Mouse (Mus musculus): Measurements from ENCODE around the gene Irf2. TPM values are rescaled to one million over a fixed set of nuclear protein-coding genes. Genes with fewer than 3 reads are reported as not detected.

The Irf2 gene
- polyA plus RNA-seq, 1 experiment from 2014 or later: 10.2 TPM

DNA sequence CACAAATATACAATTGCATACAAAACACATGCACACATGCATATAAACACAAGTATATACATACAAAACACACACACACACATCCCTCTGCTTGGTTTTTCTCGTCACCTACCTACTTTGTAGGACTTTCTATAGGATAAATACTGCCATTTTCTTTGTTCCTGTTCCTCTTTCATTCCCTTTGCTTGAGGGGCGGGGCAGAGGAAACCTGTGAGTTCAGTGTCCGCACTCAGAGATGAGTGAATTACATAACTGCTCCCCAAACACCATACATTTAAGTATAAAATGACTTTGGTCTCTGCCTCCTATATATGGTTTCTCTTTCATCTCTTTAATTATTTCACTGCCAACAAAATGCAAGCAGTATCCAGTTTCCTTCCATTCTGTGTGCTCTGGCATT lies 94.9 kb downstream of the Irf2 start:
- no peaks in the 10 kb centered on the region for H3K4me1 ChIP-seq
- 88% methylated on average over 3 of the region's 3 CpGs for WGBS
- H3K4me3 ChIP-seq (replicated peaks): no peak overlapping the region
- H3K27me3 ChIP-seq (replicated peaks): no peaks in the 10 kb centered on the region
- H3K9ac ChIP-seq (replicated peaks): no peak overlapping the region
- no peaks in the 10 kb centered on the region for H3K9me3 ChIP-seq (replicated peaks)
- no peak for ATAC-seq (ENCODE audit: low FRiP score)
- no peak overlapping the region for H3K27ac ChIP-seq (replicated peaks)
- H3K4me2 ChIP-seq: no peak overlapping the region
- H3K36me3 ChIP-seq: peaks cover 3% of the 10 kb centered on the region; the same call in 1 of the 2 replicates

DNA sequence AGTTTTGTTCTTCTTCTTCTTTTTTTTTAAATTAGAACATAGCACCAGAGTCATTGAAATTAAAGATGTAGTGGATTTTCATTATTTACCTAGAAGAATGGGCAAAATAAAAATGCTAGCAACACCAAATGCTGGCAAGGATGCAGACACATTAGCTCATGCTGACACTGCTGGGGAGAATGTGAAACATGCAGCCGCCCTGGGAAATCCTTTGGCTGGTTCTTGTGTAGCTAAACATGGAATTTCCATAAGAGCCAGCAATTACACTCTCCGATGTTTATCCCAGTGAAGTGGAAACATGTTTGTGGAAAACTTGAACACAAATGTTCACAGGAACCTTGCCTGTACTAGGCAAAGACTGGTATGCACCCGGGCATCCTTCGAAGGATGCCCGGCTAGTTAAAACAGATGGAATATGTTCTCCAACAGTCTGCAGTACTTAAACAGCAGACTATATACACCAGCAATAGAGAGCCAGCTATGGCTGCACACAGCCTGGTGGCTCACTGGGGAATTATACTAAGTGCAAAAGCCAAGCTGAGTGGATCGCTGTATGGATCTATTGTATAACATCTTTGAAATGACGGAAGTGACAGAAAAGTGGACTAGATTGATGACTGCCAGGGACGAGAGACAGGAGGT lies 96.6 kb downstream of the Irf2 start:
- no peak overlapping the region for H3K9ac ChIP-seq (replicated peaks)
- no peaks in the 10 kb centered on the region for H3K27me3 ChIP-seq (replicated peaks)
- no peak overlapping the region; the same call in 1 of the 2 replicates for H3K27ac ChIP-seq (replicated peaks)
- no peak for ATAC-seq (ENCODE audit: low FRiP score)
- H3K9me3 ChIP-seq (replicated peaks): no peaks in the 10 kb centered on the region
- WGBS: 73% methylated on average over 8 of the region's 8 CpGs
- no peak overlapping the region for H3K4me2 ChIP-seq
- H3K36me3 ChIP-seq: peaks cover 3% of the 10 kb centered on the region; the same call in 1 of the 2 replicates
- H3K4me1 ChIP-seq: no peaks in the 10 kb centered on the region
- no peak overlapping the region for H3K4me3 ChIP-seq (replicated peaks)

DNA sequence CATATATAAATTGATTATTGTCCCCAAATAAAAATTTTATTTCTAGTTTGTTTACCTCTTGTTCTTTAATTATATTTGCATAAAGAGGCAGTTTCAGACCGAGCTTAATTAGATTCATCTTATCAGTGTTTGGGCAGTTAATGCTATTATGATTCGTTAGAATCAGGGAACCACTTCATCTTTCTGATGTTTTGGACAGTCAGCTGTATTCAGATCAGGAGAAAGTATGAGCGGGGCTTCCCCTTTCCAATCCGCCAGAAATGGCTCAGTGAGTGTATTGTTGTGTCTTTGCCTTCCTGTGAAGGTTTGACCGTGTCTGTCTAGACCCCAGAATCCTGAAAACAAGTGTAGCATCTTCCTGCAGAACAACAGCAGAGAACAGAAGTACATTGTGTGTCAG lies 97.4 kb downstream of the Irf2 start:
- Histone ChIP-seq H3K27me3 (replicated peaks) (no peaks in the 10 kb centered on the region), H3K9ac (replicated peaks) (no peak overlapping the region), H3K9me3 (replicated peaks) (no peaks in the 10 kb centered on the region), H3K4me2 (no peak overlapping the region), H3K27ac (replicated peaks) (no peak overlapping the region), H3K4me3 (replicated peaks) (no peak overlapping the region), H3K36me3 (peaks cover 3% of the 10 kb centered on the region; the same call in 1 of the 2 replicates), H3K4me1 (no peaks in the 10 kb centered on the region)
- 85% methylated on average over 5 of the region's 5 CpGs for WGBS
- ATAC-seq (ENCODE audit: low FRiP score): no peak

DNA sequence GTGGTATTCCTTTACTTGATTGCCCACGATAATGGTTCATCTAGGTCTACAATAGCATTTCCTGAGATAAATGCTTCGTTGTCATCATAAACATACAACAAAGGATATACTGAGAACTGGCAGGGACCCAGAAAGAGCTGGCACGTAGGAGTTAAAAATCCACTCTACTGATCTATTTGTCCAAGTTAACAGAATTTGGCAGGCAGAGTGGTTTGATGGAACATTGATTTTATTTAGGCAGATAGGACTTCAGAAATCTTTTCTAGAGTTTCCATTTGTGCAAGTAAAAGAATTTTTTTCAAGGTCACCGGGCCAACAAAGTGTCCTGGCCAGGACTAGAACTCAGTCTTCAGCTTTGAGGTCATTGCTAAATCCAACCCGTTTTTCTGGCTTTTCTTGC lies 98.5 kb downstream of the Irf2 start:
- H3K4me3 ChIP-seq (replicated peaks): no peak overlapping the region
- ATAC-seq (ENCODE audit: low FRiP score): no peak
- no peaks in the 10 kb centered on the region for H3K9me3 ChIP-seq (replicated peaks)
- H3K27ac ChIP-seq (replicated peaks): no peak overlapping the region
- no peaks in the 10 kb centered on the region for H3K4me1 ChIP-seq
- H3K9ac ChIP-seq (replicated peaks): no peak overlapping the region
- H3K27me3 ChIP-seq (replicated peaks): no peaks in the 10 kb centered on the region
- WGBS: 89% methylated on average over 5 of the region's 5 CpGs
- H3K36me3 ChIP-seq: peaks cover 3% of the 10 kb centered on the region; the same call in 1 of the 2 replicates
- H3K4me2 ChIP-seq: no peak overlapping the region

DNA sequence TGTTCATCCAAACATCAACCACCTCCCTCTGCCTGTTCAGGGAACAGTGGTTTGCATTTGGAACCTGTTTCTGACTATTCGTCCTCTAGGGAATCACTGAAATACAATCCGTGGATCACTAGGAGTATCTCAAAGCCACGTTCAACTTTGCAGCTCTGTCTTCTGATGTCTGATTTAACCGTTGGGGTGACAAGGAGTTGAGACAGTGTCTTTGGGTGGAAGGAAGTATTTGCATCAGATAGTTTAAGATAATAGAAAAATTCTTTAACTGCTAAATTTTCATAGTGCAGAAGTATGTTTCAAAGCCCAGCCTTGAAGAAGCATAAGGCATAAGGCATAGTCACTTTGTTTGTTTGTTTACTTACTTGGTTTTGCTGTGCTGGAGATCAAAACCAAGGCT lies 100.9 kb downstream of the Irf2 start:
- Histone ChIP-seq H3K27ac (replicated peaks) (no peak overlapping the region), H3K4me2 (no peak overlapping the region), H3K4me3 (replicated peaks) (no peak overlapping the region), H3K36me3 (no peaks in the 10 kb centered on the region), H3K27me3 (replicated peaks) (no peaks in the 10 kb centered on the region), H3K9me3 (replicated peaks) (no peaks in the 10 kb centered on the region), H3K9ac (replicated peaks) (no peak overlapping the region), H3K4me1 (no peaks in the 10 kb centered on the region)
- no peak for ATAC-seq (ENCODE audit: low FRiP score)
- WGBS: 93% methylated on average over 4 of the region's 4 CpGs

DNA sequence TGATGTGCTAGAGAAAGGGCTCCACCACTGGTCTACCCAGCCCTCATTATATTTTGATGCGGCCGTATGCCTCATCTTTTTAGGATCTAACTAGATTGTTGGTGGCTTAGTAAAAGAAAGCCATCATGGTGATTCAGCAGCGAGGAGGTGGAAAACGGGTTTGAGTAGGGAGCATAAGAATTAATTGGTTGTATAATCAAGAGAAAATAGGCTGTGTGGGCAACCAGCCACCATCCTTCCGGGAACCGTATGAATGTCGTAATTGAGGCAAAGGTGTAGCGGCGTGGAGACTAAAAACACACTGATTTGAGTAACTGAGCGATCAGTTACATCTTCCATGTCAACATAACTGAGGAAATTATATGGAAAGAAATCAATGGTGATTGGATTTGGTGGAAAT lies 101.3 kb downstream of the Irf2 start:
- no peak overlapping the region for H3K4me3 ChIP-seq (replicated peaks)
- no peak overlapping the region for H3K4me2 ChIP-seq
- 78% methylated on average over 10 of the region's 10 CpGs for WGBS
- no peak overlapping the region for H3K27ac ChIP-seq (replicated peaks)
- ATAC-seq (ENCODE audit: low FRiP score): no peak
- no peaks in the 10 kb centered on the region for H3K27me3 ChIP-seq (replicated peaks)
- H3K9ac ChIP-seq (replicated peaks): no peak overlapping the region
- H3K36me3 ChIP-seq: peaks cover 1% of the 10 kb centered on the region; the same call in 1 of the 2 replicates
- no peaks in the 10 kb centered on the region for H3K9me3 ChIP-seq (replicated peaks)
- no peaks in the 10 kb centered on the region for H3K4me1 ChIP-seq

DNA sequence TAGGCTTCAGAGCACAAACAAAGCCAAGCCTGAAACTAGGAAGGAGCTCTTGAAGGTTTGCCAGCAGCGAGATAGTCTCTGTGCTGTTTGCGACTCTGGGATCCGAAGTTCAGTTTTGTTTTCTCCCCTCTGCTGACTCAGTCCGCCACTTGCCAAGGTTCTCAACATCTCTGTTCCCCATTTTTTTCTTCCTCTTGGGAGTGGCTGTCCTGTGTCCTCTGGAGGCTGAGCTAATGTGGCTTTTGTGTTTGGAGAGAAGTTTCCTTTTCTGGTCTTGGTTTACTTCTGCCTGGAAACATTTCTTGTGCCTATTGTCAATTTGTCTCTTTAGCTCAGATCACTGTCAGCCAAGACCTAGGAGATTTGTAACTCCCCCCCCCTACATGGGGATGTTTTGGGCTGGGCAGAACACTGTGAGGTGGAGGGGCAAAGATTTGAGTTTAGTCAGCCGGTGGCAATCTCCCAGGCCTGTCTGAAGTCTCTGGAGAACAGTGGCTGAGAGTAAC lies 103.2 kb downstream of the Irf2 start:
- no peaks in the 10 kb centered on the region for H3K27me3 ChIP-seq (replicated peaks)
- no peaks in the 10 kb centered on the region for H3K9me3 ChIP-seq (replicated peaks)
- H3K4me1 ChIP-seq: no peaks in the 10 kb centered on the region
- no peak overlapping the region for H3K4me2 ChIP-seq
- H3K9ac ChIP-seq (replicated peaks): no peak overlapping the region
- no peak overlapping the region for H3K27ac ChIP-seq (replicated peaks)
- 68% methylated on average over 5 of the region's 5 CpGs for WGBS
- H3K36me3 ChIP-seq: peaks cover 8% of the 10 kb centered on the region; the same call in 1 of the 2 replicates
- no peak overlapping the region for H3K4me3 ChIP-seq (replicated peaks)
- ATAC-seq (ENCODE audit: low FRiP score): no peak

DNA sequence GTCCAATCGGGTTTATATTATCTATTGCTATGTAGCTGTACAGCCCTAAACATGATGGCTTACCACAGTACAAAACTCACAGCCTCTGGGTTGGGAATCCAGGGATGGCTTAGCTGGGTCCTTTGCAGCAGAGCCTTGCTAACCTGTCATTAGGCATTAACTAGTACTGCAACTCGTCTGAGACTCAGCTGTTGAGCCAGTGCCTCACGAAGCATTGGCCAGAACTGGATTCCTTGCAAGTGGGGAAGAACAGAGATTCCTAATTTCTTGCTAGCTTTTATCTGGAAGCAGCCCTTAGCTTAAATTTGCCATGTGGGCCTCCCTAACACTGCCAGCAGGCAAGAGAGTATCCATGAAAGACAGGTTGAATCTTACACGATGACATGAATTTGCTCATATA lies 104.3 kb downstream of the Irf2 start:
- Histone ChIP-seq H3K27ac (replicated peaks) (no peak overlapping the region), H3K4me3 (replicated peaks) (no peak overlapping the region), H3K9me3 (replicated peaks) (no peaks in the 10 kb centered on the region), H3K36me3 (peaks cover 8% of the 10 kb centered on the region; the same call in 1 of the 2 replicates), H3K4me2 (no peak overlapping the region), H3K4me1 (no peaks in the 10 kb centered on the region), H3K9ac (replicated peaks) (no peak overlapping the region), H3K27me3 (replicated peaks) (no peaks in the 10 kb centered on the region)
- WGBS: 91% methylated on average over 4 of the region's 4 CpGs
- no peak for ATAC-seq (ENCODE audit: low FRiP score)

DNA sequence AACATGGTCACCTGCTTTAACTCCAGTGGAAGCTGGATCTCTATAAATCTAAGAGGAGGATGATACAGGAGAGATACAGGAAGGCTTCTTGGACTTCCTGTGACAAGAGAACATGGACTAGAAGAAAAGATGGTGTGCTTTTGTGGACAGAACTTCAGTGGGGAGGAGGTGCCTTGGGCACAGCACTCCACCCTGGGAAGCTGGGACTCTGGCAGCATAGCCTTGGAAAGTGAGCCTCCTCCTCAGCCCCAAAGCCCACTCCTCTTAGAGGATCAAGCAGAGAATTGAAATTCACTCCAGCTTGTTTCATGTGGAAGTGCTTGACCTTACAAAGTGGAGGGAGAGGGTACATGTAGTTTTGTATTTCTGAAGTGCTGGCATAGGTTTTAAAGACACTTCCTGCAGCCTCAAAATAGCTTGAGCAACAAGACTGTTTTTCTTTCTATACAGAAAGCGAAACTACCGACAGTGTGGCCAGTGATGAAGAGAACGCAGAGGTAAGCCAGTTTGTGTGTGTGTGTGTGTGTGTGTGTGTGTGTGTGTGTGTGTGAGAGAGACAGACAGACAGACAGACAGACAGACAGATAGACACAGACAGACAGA lies 104.9 kb downstream of the Irf2 start:
- H3K27ac ChIP-seq (replicated peaks): peak overlapping the region; percentile 37; the same call in 1 of the 2 replicates

DNA sequence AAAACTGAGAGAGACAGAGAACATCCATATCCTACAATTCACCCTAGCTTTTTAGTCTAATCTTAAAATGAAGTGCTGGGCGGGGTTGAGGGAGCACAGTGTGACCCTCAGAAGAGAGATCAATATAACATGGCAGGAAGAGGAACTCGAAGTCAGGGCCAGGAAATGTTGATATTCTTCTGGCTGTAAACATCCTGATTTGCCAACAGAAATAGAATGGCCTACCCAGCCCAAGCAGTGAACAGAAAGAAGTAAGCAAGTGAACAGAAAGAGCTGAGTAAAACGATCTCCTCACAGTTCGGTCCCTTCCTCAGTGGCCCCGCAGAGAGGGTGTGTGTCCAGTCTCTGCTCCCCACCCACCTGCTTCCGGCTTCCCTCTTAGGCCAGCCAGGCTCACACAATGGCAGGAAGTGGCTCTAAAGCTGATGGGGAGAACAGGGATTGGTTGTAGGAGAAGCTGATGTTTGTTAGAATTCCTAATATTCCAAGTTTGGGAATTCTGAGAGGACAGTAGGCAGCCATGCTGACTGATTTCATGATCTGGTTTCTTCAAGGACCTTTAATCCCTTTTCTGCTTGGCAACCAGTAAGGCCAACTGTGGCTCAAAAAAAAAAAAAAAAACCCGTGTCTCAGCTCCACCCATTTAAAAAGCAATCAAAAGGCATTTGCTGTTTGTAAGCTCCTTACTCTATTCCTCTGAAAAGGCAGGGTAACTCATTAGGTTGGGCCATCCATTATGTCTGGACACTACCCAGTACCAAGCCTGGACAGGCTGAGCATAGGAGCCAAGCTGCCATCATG lies 105.6 kb downstream of the Irf2 start:
- H3K9me3 ChIP-seq (replicated peaks): no peaks in the 10 kb centered on the region
- no peak overlapping the region for H3K4me2 ChIP-seq

More for the DNA sequence above, 104.9 kb downstream of the Irf2 start:
- Histone ChIP-seq H3K9me3 (replicated peaks) (no peaks in the 10 kb centered on the region), H3K27me3 (replicated peaks) (no peaks in the 10 kb centered on the region), H3K4me1 (no peaks in the 10 kb centered on the region), H3K4me2 (no peak overlapping the region), H3K36me3 (peaks cover 8% of the 10 kb centered on the region; the same call in 1 of the 2 replicates), H3K9ac (replicated peaks) (no peak overlapping the region), H3K4me3 (replicated peaks) (no peak overlapping the region)
- no peak for ATAC-seq (ENCODE audit: low FRiP score)
- WGBS: 95% methylated on average over 3 of the region's 3 CpGs

DNA sequence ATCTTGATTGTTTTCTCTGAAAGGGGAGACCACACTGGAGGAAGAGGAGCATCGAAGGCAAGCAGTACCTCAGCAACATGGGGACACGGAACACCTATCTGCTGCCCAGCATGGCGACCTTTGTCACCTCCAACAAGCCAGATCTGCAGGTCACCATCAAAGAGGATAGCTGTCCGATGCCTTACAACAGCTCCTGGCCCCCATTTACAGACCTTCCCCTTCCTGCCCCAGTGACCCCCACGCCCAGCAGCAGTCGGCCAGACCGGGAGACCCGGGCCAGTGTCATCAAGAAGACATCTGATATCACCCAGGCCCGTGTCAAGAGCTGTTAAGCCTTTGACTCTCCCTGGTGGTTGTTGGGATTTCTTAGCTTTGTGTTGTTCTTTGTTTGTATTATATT lies 106.4 kb downstream of the Irf2 start:
- WGBS: 96% methylated on average over 9 of the region's 9 CpGs

More for the DNA sequence above, 105.6 kb downstream of the Irf2 start:
- H3K4me1 ChIP-seq: no peaks in the 10 kb centered on the region
- H3K27me3 ChIP-seq (replicated peaks): no peaks in the 10 kb centered on the region
- no peak overlapping the region for H3K9ac ChIP-seq (replicated peaks)
- H3K4me3 ChIP-seq (replicated peaks): no peak overlapping the region
- H3K27ac ChIP-seq (replicated peaks): peak overlapping the region; percentile 48; the same call in 1 of the 2 replicates
- 82% methylated on average over 7 of the region's 7 CpGs for WGBS
- no peak for ATAC-seq (ENCODE audit: low FRiP score)
- H3K36me3 ChIP-seq: peaks cover 8% of the 10 kb centered on the region; the same call in 1 of the 2 replicates

More for the DNA sequence above, 106.4 kb downstream of the Irf2 start:
- H3K36me3 ChIP-seq: peaks cover 8% of the 10 kb centered on the region; the same call in 1 of the 2 replicates
- no peaks in the 10 kb centered on the region for H3K9me3 ChIP-seq (replicated peaks)
- no peaks in the 10 kb centered on the region for H3K27me3 ChIP-seq (replicated peaks)
- no peak overlapping the region for H3K9ac ChIP-seq (replicated peaks)
- no peaks in the 10 kb centered on the region for H3K4me1 ChIP-seq
- ATAC-seq (ENCODE audit: low FRiP score): no peak
- no peak overlapping the region for H3K4me2 ChIP-seq
- peak overlapping the region; percentile 48; the same call in 1 of the 2 replicates for H3K27ac ChIP-seq (replicated peaks)
- no peak overlapping the region for H3K4me3 ChIP-seq (replicated peaks)

Measured in neural tube, embryonic 15.5 days (tissue).